11 mouse cellular contexts compared by ENCODE assay signal in the genomic region with DNA sequence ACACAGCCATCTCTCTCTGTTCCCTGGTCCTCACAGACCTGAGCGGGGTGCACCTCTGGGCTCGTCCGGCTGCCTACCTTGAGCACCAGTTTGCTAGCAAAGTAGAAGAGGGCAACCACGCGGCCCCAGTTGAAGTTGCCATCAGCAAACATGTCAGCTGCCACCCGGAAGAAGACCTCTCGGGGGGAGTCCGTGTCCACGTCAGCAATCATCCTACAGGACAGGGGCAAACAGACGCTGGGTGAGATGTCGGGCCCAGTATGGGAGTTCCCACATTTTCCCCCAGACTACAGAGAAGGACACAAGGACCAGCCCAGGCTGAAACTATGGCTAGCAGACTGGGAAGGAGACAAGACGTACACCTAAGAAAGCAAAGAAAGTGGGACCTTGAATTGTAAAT. TPM values are rescaled to one million over a fixed set of nuclear protein-coding genes. Genes with fewer than 3 reads are reported as not detected.
DNase-seq lines count a peak whose midpoint lies in the region; ATAC-seq and TF ChIP-seq lines count a peak whose summit lies in the region.
"Had no signal": no experiment of that assay in that cellular context is flagged by ENCODE, and none has a peak within 500 bp of the region (broad histone marks: within the 10 kb centered on the region; RNA-seq: fewer than 3 reads in every experiment).

No protein-coding gene starts in this region.

- H3K9me3 ChIP-seq in heart, embryonic 10.5 days = no peaks in the 10 kb centered on the region
- peaks cover 3% of the 10 kb centered on the region for H3K9me3 ChIP-seq in CH12.LX (replicated peaks; ENCODE audit: low read length)
- no peaks in the 10 kb centered on the region for H3K9me3 ChIP-seq in forebrain, embryonic 12.5 days
- H3K9me3 ChIP-seq in liver, embryonic 12.5 days (replicated peaks) = no peaks in the 10 kb centered on the region

- peaks cover 46% of the 10 kb centered on the region for H3K36me3 ChIP-seq in heart, embryonic 10.5 days
- H3K36me3 ChIP-seq in heart, adult 2 months (ENCODE audit: control insufficient read depth, insufficient read depth, low read length) = no peaks in the 10 kb centered on the region
- H3K36me3 ChIP-seq in CH12.LX (replicated peaks in 1 of 2; ENCODE audit: control insufficient read depth in 1 of 2, insufficient read depth in 1 of 2, low read length in 1 of 2) = peaks cover 24 to 39% of the 10 kb centered on the region in 2 experiments
- H3K36me3 ChIP-seq in forebrain, embryonic 12.5 days (replicated peaks) = peaks cover 37% of the 10 kb centered on the region
- peaks cover 45% of the 10 kb centered on the region for H3K36me3 ChIP-seq in liver, embryonic 12.5 days

- no peak for TF ChIP-seq POLR2A in heart, adult 2 months (IDR thresholded peaks at IDR 0.05; ENCODE audit: insufficient read depth, low read depth, low read length)
- TF ChIP-seq POLR2A in CH12.LX (IDR thresholded peaks at IDR 0.05; ENCODE audit: low read depth, low read length) = no peak; the same call in 1 of the 2 replicates

- H3K9ac ChIP-seq in heart, adult 2 months (ENCODE audit: low read depth, low read length) = no peak overlapping the region
- H3K9ac ChIP-seq in CH12.LX (ENCODE audit: insufficient read depth, low read depth) = peak overlapping the region; percentile 81
- 0 out of 2 replicates have a peak overlapping the region, but pooled peaks have one; percentile 88 for H3K9ac ChIP-seq in forebrain, embryonic 12.5 days
- peak overlapping the region; percentile 90; the same call in 1 of the 2 replicates for H3K9ac ChIP-seq in liver, embryonic 12.5 days

- peak overlapping the region; percentile 95 for H3K4me3 ChIP-seq in heart, embryonic 10.5 days
- no peak overlapping the region for H3K4me3 ChIP-seq in heart, adult 2 months
- H3K4me3 ChIP-seq in CH12.LX (replicated peaks in 1 of 3; ENCODE audit: low read depth in 2 of 3, low read length in 2 of 3, poor library complexity in 1 of 3) = peak overlapping the region; percentile 73 to 81 (median 77)
- peak overlapping the region; percentile 88 for H3K4me3 ChIP-seq in forebrain, embryonic 12.5 days (replicated peaks)
- peak overlapping the region; percentile 81 for H3K4me3 ChIP-seq in liver, embryonic 12.5 days

- peaks cover 40% of the 10 kb centered on the region for H3K4me1 ChIP-seq in heart, embryonic 10.5 days
- peaks cover 11% of the 10 kb centered on the region for H3K4me1 ChIP-seq in heart, adult 2 months (ENCODE audit: control insufficient read depth, insufficient read depth, low read length)
- peaks cover 16 to 39% of the 10 kb centered on the region in 2 experiments for H3K4me1 ChIP-seq in CH12.LX (ENCODE audit: control insufficient read depth in 1 of 2, insufficient read depth in 2 of 2)
- peaks cover 32% of the 10 kb centered on the region for H3K4me1 ChIP-seq in forebrain, embryonic 12.5 days
- peaks cover 59% of the 10 kb centered on the region for H3K4me1 ChIP-seq in liver, embryonic 12.5 days

- peak overlapping the region; percentile 78 for H3K4me2 ChIP-seq in CH12.LX (ENCODE audit: insufficient read depth, low read depth, poor library complexity, severe bottlenecking)
- H3K4me2 ChIP-seq in forebrain, embryonic 12.5 days = no peak overlapping the region
- peak overlapping the region; percentile 93 for H3K4me2 ChIP-seq in liver, embryonic 12.5 days

- no peak for TF ChIP-seq EP300 in heart, adult 2 months (IDR thresholded peaks at IDR 0.05; ENCODE audit: insufficient read depth, low read depth, low read length)
- no peak for TF ChIP-seq EP300 in CH12.LX (IDR thresholded peaks at IDR 0.05; ENCODE audit: low read length)

- DNase-seq in heart, embryonic 10.5 days (ENCODE audit: low spot score) = no peak
- DNase-seq in heart, adult 2 months = no peak
- DNase-seq in CH12.LX (ENCODE audit: extremely low read depth) = no peak
- DNase-seq in left cerebral cortex, postnatal 25 days (ENCODE audit: low spot score in 2 of 2) = no peak
- DNase-seq in adrenal gland, postnatal 10 days = no peak
- no peak for DNase-seq in adrenal gland, adult 18-20 months (ENCODE audit: low spot score in 2 of 2)
- DNase-seq: B cell, adult 2 months; heart, postnatal 10 days had no signal

- TF ChIP-seq RAD21 in CH12.LX (IDR thresholded peaks at IDR 0.05; ENCODE audit: low read depth, low read length) = no peak

- dilution Hi-C loops in CH12.LX (cut with MboI; ENCODE audit: extremely low pct_ligation_motif_present, extremely low pct_unique_long_range_greater_than_20kb, low sequenced_read_pairs) = no loop called here

- H3K27me3 ChIP-seq in heart, embryonic 10.5 days (ENCODE audit: insufficient read depth, poor library complexity, severe bottlenecking) = no peaks in the 10 kb centered on the region
- no peaks in the 10 kb centered on the region for H3K27me3 ChIP-seq in heart, adult 2 months (ENCODE audit: control insufficient read depth, insufficient read depth, low read length)
- no peaks in the 10 kb centered on the region for H3K27me3 ChIP-seq in CH12.LX (replicated peaks)
- no peaks in the 10 kb centered on the region for H3K27me3 ChIP-seq in forebrain, embryonic 12.5 days
- no peaks in the 10 kb centered on the region for H3K27me3 ChIP-seq in liver, embryonic 12.5 days (replicated peaks)

- intact Hi-C loops in heart, adult 2 months (cut with DNase I) = loop anchor here (10.0 kb wide), 1 partner anchor 340 kb away; no protein-coding TSS in a partner anchor
- intact Hi-C loops in left cerebral cortex, postnatal 25 days (cut with DNase I) = loop anchor here (10.0 kb wide), 1 partner anchor 240 kb away; a partner anchor contains a TSS

- TF ChIP-seq CTCF in heart, adult 2 months (IDR thresholded peaks at IDR 0.05) = no peak
- no peak for TF ChIP-seq CTCF in CH12.LX (conservative IDR thresholded peaks at IDR 0.05 in 1 of 2, IDR thresholded peaks at IDR 0.05 in 1 of 2; ENCODE audit: low read depth in 2 of 2, low read length in 2 of 2)

- WGBS in heart, embryonic 10.5 days = 92% methylated on average over 12 of the region's 12 CpGs
- 95% methylated on average over 12 of the region's 12 CpGs for WGBS in heart, adult 2 months
- WGBS in forebrain, embryonic 12.5 days = 97% methylated on average over 12 of the region's 12 CpGs
- 90% methylated on average over 12 of the region's 12 CpGs for WGBS in liver, embryonic 12.5 days (ENCODE audit: insufficient replicate concordance)

- H3K79me2 ChIP-seq in heart, adult 2 months (replicated peaks; ENCODE audit: control insufficient read depth, insufficient read depth, low read length) = no peaks in the 10 kb centered on the region
- H3K79me2 ChIP-seq in CH12.LX (replicated peaks; ENCODE audit: control insufficient read depth, extremely low read depth, insufficient read depth, poor library complexity, severe bottlenecking) = peaks cover 30% of the 10 kb centered on the region

- in situ Hi-C loops in CH12.LX (cut with MboI; ENCODE audit: low pct_ligation_motif_present, low pct_unique_long_range_greater_than_20kb, low sequenced_read_pairs) = loop anchor here (5.0 to 10.0 kb wide), 2 partner anchors 97 to 220 kb away; a partner anchor contains a TSS

- no peak for ATAC-seq in forebrain, embryonic 12.5 days (ENCODE audit: low FRiP score)
- no peak for ATAC-seq in liver, embryonic 12.5 days

- H3K27ac ChIP-seq in heart, embryonic 10.5 days = 0 out of 2 replicates have a peak overlapping the region, but pooled peaks have one; percentile 96
- H3K27ac ChIP-seq in heart, adult 2 months = no peak overlapping the region
- H3K27ac ChIP-seq in CH12.LX (ENCODE audit: insufficient read depth, low read depth) = peak overlapping the region; percentile 40; the same call in 1 of the 2 replicates
- H3K27ac ChIP-seq in forebrain, embryonic 12.5 days = no peak overlapping the region
- H3K27ac ChIP-seq in liver, embryonic 12.5 days = peak overlapping the region; percentile 75; the same call in 1 of the 2 replicates

RNA-seq across cellular contexts. Expression of a gene that starts 1.6 kb away (rescaled TPM):
- 187 and 244 TPM in 2 replicates for polyA plus RNA-seq in heart, embryonic 10.5 days (2016; fragmentation: Nextera tagmentation; extraction: Ambion mirVana)
- total RNA-seq in heart, adult 2 months (2021) = 10 to 100 TPM; 21.9 to 25.9 TPM
- 46.6 and 47.2 TPM in 2 replicates for polyA plus RNA-seq in heart, adult 2 months (2012; rRNA removed)
- total RNA-seq in CH12.LX (2012; rRNA removed) (232 and 233 TPM in 2 replicates), CH12.LX (2014; rRNA removed) (185 and 195 TPM in 2 replicates)
- polyA plus RNA-seq in CH12.LX (2012; ENCODE audit: insufficient read length, low read depth) = 273 and 321 TPM in 2 replicates
- 240 and 256 TPM in 2 replicates for polyA plus RNA-seq in forebrain, embryonic 12.5 days (2016; fragmentation: Nextera tagmentation; extraction: Ambion mirVana)
- polyA plus RNA-seq in liver, embryonic 12.5 days (2016; fragmentation: Nextera tagmentation; extraction: Ambion mirVana) = 147 and 155 TPM in 2 replicates
- total RNA-seq in left cerebral cortex, postnatal 25 days (2021) = 10 to 100 TPM; 67.0 to 69.8 TPM
- total RNA-seq in adrenal gland, postnatal 10 days (2021) = 10 to 100 TPM; 52.7 to 53.6 TPM
- 10 to 100 TPM; 58.2 to 64.3 TPM for total RNA-seq in adrenal gland, adult 18-20 months (2021)

RNA-seq across cellular contexts. Expression of a gene that starts 5.4 kb away (rescaled TPM):
- polyA plus RNA-seq in heart, embryonic 10.5 days (2016; fragmentation: Nextera tagmentation; extraction: Ambion mirVana) = 4,578 and 4,939 TPM in 2 replicates
- 100 to 1,000 TPM; 213 to 308 TPM for total RNA-seq in heart, adult 2 months (2021)
- 505 and 903 TPM in 2 replicates for polyA plus RNA-seq in heart, adult 2 months (2012; rRNA removed)
- total RNA-seq in CH12.LX (2012; rRNA removed) (142 and 164 TPM in 2 replicates), CH12.LX (2014; rRNA removed) (790 and 1,027 TPM in 2 replicates)
- polyA plus RNA-seq in CH12.LX (2012; ENCODE audit: insufficient read length, low read depth) = 31.2 and 60.3 TPM in 2 replicates
- polyA plus RNA-seq in forebrain, embryonic 12.5 days (2016; fragmentation: Nextera tagmentation; extraction: Ambion mirVana) = 5,523 and 5,537 TPM in 2 replicates
- 7,751 and 8,218 TPM in 2 replicates for polyA plus RNA-seq in liver, embryonic 12.5 days (2016; fragmentation: Nextera tagmentation; extraction: Ambion mirVana)
- total RNA-seq in left cerebral cortex, postnatal 25 days (2021) = 100 to 1,000 TPM; 207 to 225 TPM
- 100 to 1,000 TPM; 527 to 606 TPM for total RNA-seq in adrenal gland, postnatal 10 days (2021)
- total RNA-seq in adrenal gland, adult 18-20 months (2021) = 1,000 to 10,000 TPM; 1,437 to 1,911 TPM

RNA-seq across cellular contexts. Expression of a gene that starts 16.6 kb away (rescaled TPM):
- 2.6 and 2.9 TPM in 2 replicates for polyA plus RNA-seq in heart, embryonic 10.5 days (2016; fragmentation: Nextera tagmentation; extraction: Ambion mirVana)
- not detected for total RNA-seq in heart, adult 2 months (2021)
- 0.20 and 0.27 TPM in 2 replicates for polyA plus RNA-seq in heart, adult 2 months (2012; rRNA removed)
- total RNA-seq in CH12.LX (2012; rRNA removed) (0.13 and 0.17 TPM in 2 replicates), CH12.LX (2014; rRNA removed) (not detected in 2 replicates)
- polyA plus RNA-seq in CH12.LX (2012; ENCODE audit: insufficient read length, low read depth) = not detected in 2 replicates
- polyA plus RNA-seq in forebrain, embryonic 12.5 days (2016; fragmentation: Nextera tagmentation; extraction: Ambion mirVana) = 0.29 and 0.34 TPM in 2 replicates
- polyA plus RNA-seq in liver, embryonic 12.5 days (2016; fragmentation: Nextera tagmentation; extraction: Ambion mirVana) = 1.9 and 2.0 TPM in 2 replicates
- total RNA-seq in left cerebral cortex, postnatal 25 days (2021) = not detected
- total RNA-seq in adrenal gland, postnatal 10 days (2021) = under 1 TPM; 0.64 to 0.69 TPM
- 1 to 10 TPM in 1 of 2 experiments, under 1 TPM in 1; 0.66 to 2.6 TPM for total RNA-seq in adrenal gland, adult 18-20 months (2021)
- total RNA-seq: heart, postnatal 10 days had no signal

RNA-seq across cellular contexts. Expression of a gene that starts 21.5 kb away (rescaled TPM):
- not detected in 2 replicates for polyA plus RNA-seq in heart, embryonic 10.5 days (2016; fragmentation: Nextera tagmentation; extraction: Ambion mirVana)
- total RNA-seq in heart, adult 2 months (2021) = 1 to 10 TPM; 4.8 to 8.1 TPM
- polyA plus RNA-seq in heart, adult 2 months (2012; rRNA removed) = 1.6 and 2.5 TPM in 2 replicates
- total RNA-seq in CH12.LX (2012; rRNA removed) (5.0 and 5.7 TPM in 2 replicates), CH12.LX (2014; rRNA removed) (0.85 and 1.3 TPM in 2 replicates)
- polyA plus RNA-seq in CH12.LX (2012; ENCODE audit: insufficient read length, low read depth) = 2.2 TPM in 1 of 2 replicates, not detected in the other
- polyA plus RNA-seq in forebrain, embryonic 12.5 days (2016; fragmentation: Nextera tagmentation; extraction: Ambion mirVana) = not detected in 2 replicates
- not detected in 2 replicates for polyA plus RNA-seq in liver, embryonic 12.5 days (2016; fragmentation: Nextera tagmentation; extraction: Ambion mirVana)
- under 1 TPM in 1 of 2 experiments, not detected in 1; 0.73 TPM for total RNA-seq in left cerebral cortex, postnatal 25 days (2021)
- 10 to 100 TPM; 26.0 to 27.9 TPM for total RNA-seq in adrenal gland, postnatal 10 days (2021)
- total RNA-seq in adrenal gland, adult 18-20 months (2021) = 10 to 100 TPM; 42.8 to 43.4 TPM
- polyA plus RNA-seq: thymus, adult 2 months had no signal

RNA-seq across cellular contexts. Expression of a gene that starts 23.5 kb away (rescaled TPM):
- 5.8 and 6.1 TPM in 2 replicates for polyA plus RNA-seq in heart, embryonic 10.5 days (2016; fragmentation: Nextera tagmentation; extraction: Ambion mirVana)
- 1 to 10 TPM; 8.2 to 8.9 TPM for total RNA-seq in heart, adult 2 months (2021)
- polyA plus RNA-seq in heart, adult 2 months (2012; rRNA removed) = 6.4 and 10.1 TPM in 2 replicates
- total RNA-seq in CH12.LX (2012; rRNA removed) (5.9 and 6.4 TPM in 2 replicates), CH12.LX (2014; rRNA removed) (7.1 and 7.2 TPM in 2 replicates)
- 15.3 and 18.0 TPM in 2 replicates for polyA plus RNA-seq in CH12.LX (2012; ENCODE audit: insufficient read length, low read depth)
- polyA plus RNA-seq in forebrain, embryonic 12.5 days (2016; fragmentation: Nextera tagmentation; extraction: Ambion mirVana) = 3.0 and 3.6 TPM in 2 replicates
- polyA plus RNA-seq in liver, embryonic 12.5 days (2016; fragmentation: Nextera tagmentation; extraction: Ambion mirVana) = 2.8 and 3.1 TPM in 2 replicates
- total RNA-seq in left cerebral cortex, postnatal 25 days (2021) = 1 to 10 TPM; 2.7 to 4.0 TPM
- total RNA-seq in adrenal gland, postnatal 10 days (2021) = 10 to 100 TPM; 42.4 to 47.3 TPM
- 10 to 100 TPM; 73.2 to 77.2 TPM for total RNA-seq in adrenal gland, adult 18-20 months (2021)

Comparison
In these comparisons a context has a peak if more than half of its experiments do, and no peak if none do; other contexts are left out.
1. H3K27ac ChIP-seq: peak in heart, embryonic 10.5 days (single experiment), CH12.LX (single experiment) and liver, embryonic 12.5 days (single experiment); none in heart, adult 2 months (single experiment) and forebrain, embryonic 12.5 days (single experiment).